Mouse (Mus musculus) mature B cell (primary cell): ENCODE data around the gene Zfyve28.

Source experiments
- in situ Hi-C: fragments of 300-500 bp; cut with MboI; formaldehyde crosslinking; loops from 2 replicates; pipeline ENCODE4 v1.14.3; 2019

Gene Zfyve28

GRCm38 (mm10) chr5:34288154-34288716, at the start of gene Zfyve28, which contains the start of gene Cfap99:
Gene Zfyve28, minus strand, starts transcription at chr5:34288449.
Gene Cfap99, plus strand, starts transcription at chr5:34288600.
- in situ Hi-C loops = no loop called here

GRCm38 (mm10) chr5:34336775-34337450, 48.7 kb upstream of the Zfyve28 start:
- in situ Hi-C loops = no loop called here

- in situ Hi-C loops = no loop called here
These were observed 48.0 kb upstream of the Zfyve28 start, which contains the start of gene Rnf4 for GRCm38 (mm10) chr5:34336097-34336774. Gene Rnf4, plus strand, starts transcription at chr5:34336289.

GRCm38 (mm10) chr5:34335539-34336096, 47.4 kb upstream of the Zfyve28 start:
- in situ Hi-C loops = no loop called here

- in situ Hi-C loops = no loop called here
These were observed 45.8 kb upstream of the Zfyve28 start for GRCm38 (mm10) chr5:34334081-34334480.

GRCm38 (mm10) chr5:34330136-34330535, 41.9 kb upstream of the Zfyve28 start:
- in situ Hi-C loops = no loop called here

- in situ Hi-C loops = no loop called here
These were observed 38.8 kb upstream of the Zfyve28 start for GRCm38 (mm10) chr5:34326875-34327576.

GRCm38 (mm10) chr5:34326249-34326691, 38.0 kb upstream of the Zfyve28 start:
- in situ Hi-C loops = no loop called here

- in situ Hi-C loops = no loop called here
These were observed 37.0 kb upstream of the Zfyve28 start for GRCm38 (mm10) chr5:34325286-34325685.

GRCm38 (mm10) chr5:34321236-34321635, 33.0 kb upstream of the Zfyve28 start:
- in situ Hi-C loops = no loop called here

GRCm38 (mm10) chr5:34319491-34320034, 31.3 kb upstream of the Zfyve28 start:
- in situ Hi-C loops = no loop called here

GRCm38 (mm10) chr5:34309016-34309415, 20.8 kb upstream of the Zfyve28 start:
- in situ Hi-C loops = no loop called here

- in situ Hi-C loops = no loop called here
These were observed 14.1 kb upstream of the Zfyve28 start for GRCm38 (mm10) chr5:34302377-34302776.

GRCm38 (mm10) chr5:34298937-34299535, 10.8 kb upstream of the Zfyve28 start:
- in situ Hi-C loops = no loop called here

- in situ Hi-C loops = no loop called here
These were observed 9.8 kb upstream of the Zfyve28 start for GRCm38 (mm10) chr5:34298061-34298460.

- in situ Hi-C loops = no loop called here
These were observed 6.9 kb upstream of the Zfyve28 start for GRCm38 (mm10) chr5:34295141-34295540.

- in situ Hi-C loops = no loop called here
These were observed 6.4 kb upstream of the Zfyve28 start for GRCm38 (mm10) chr5:34294696-34295095.

- in situ Hi-C loops = no loop called here
These were observed 5.1 kb upstream of the Zfyve28 start for GRCm38 (mm10) chr5:34293363-34293762.

- in situ Hi-C loops = no loop called here
These were observed 1.0 kb upstream of the Zfyve28 start for GRCm38 (mm10) chr5:34289286-34289685.

- in situ Hi-C loops = no loop called here
These were observed 457 bp downstream of the Zfyve28 start for GRCm38 (mm10) chr5:34287838-34288145.
